Mouse (Mus musculus) gonadal fat pad, adult 2 months (tissue): Measurements from ENCODE around the gene Hrh2. TPM values are rescaled to one million over a fixed set of nuclear protein-coding genes. Genes with fewer than 3 reads are reported as not detected.

Experiments used
- DNase-seq: peaks from one replicate; pipeline ENCODE4 v3.0.0-alpha.2; 2012; ENCODE audit warnings: low read depth
- polyA plus RNA-seq: library from polyadenylated mRNA; depleted of rRNA; stranded (reverse); fragments of >200 nt; gene quantifications from 2 replicates; pipeline ENCODE4 v1.2.3, GENCODE M21; 2012; rRNA removed

The Hrh2 gene
- polyA plus RNA-seq = 1.3 and 1.6 TPM in 2 replicates

DNA sequence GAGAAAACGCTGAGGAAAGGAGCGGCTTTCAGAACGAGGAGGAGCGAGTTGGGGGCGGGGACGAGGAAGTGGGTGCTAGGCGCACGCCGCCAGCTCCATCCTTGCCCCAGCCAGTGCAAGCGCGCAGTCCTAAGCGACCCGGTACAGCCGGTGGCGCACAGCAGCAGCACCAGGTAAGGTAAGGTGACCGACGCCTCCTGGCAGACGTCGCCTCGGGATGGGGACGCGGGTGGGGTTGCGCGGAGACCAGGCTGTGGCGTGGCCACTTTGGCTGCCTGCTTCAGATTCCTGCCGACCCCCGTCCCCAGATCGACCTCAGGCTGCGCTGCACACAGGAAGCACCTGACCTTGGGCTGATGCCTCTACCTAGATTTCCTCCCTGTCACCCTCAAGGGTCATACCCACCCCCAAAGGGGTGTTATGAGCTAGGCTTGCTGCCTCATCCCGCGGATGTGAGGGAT is at the start of gene Hrh2:
Gene Hrh2 (plus strand): TSS at position 109 of the 461 bp plus-strand sequence.
- DNase-seq = no peak

DNA sequence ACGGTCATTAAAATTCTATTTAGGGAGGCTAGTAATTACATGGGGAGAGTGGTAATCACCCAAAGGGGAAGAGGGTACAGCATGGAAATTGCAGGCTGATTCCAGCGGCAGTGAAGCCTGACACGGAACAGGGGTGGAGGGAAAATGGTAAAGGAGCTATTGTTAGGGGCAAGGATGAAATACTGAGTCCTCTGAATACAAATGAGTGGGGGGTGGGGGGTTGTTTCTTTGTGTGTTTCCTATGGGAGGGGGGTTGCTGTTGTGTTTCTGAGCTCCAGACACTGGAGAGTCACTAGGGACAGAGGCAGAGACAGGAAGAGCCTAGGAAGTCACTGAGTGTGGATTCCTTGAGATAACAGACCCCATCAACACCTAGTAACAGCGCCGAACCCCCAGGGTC is 48.1 kb upstream of the Hrh2 start:
- no peak for DNase-seq

DNA sequence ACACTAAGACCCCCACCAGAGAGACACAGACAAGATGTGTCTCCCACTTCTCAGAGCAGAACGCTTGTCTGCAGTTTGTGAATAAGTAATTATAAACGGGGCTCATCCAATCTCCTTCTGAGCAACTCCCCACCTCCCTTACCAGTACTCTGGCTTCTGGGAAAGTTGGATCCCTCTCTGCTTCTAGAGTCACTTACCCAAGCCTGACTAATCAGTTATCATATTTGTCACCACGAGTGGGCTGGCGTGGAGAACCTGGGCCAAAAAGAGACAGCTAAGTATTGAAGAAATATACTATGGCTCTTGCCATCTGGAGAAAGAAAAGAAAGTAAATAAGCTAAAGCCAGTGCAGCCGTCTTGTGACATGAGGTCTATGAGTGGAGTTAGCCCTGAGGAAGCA is 47.3 kb upstream of the Hrh2 start:
- no peak for DNase-seq

DNA sequence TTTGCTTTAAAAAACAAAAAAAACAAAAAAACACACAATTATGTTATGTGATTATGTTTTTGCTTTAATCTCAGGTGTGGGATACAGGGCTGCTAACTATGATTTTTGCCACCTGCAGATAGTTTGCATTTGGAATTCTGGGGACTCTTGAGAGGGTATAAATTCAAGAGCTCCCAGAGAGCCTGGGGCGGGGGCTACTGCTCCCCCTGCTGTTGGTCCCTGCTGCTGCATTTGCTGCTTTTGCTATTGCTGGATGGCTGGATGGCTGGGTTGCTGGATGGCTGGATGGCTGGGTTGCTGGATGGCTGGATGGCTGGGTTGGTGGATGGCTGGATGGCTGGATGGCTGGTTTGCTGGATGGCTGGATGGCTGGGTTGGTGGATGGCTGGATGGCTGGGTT is 44.6 kb upstream of the Hrh2 start:
- no peak for DNase-seq

DNA sequence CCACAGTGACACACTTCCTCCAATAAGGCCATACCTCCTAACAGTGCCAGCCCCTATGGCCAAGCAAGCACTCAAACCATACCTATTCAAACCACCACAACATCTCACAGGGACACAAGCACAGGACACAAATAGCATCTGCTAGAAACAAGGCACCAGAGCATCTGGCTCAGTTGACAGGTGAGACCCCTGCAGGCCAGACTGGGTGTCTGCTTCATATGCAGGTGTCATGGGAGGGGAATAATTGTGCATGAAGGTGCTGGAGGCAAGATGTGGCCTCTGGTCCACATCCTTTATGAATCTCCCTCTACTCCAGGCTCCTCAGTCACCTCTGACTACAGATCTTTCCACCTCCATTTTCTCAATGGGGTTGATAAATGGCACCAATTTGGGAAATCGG is 39.5 kb upstream of the Hrh2 start:
- no peak for DNase-seq

DNA sequence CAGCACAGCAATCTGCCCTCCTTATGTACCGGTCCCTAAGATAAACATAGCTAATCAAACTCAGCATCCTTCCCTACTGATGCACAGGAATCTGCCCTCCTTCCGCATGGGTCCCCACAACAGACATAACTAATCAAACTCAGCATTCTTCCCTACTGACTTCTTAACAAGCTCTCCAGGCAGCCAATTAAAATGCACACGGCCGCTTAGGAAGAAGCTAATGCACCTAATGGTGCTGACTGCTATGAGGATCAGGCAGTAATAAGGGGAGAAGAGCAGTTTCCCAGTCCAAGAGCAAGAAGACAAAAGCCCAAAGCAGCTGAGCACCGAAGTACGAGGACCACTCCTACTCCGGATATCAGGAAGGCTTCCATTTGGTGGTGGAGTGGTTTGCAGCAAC is 39.0 kb upstream of the Hrh2 start:
- no peak for DNase-seq

DNA sequence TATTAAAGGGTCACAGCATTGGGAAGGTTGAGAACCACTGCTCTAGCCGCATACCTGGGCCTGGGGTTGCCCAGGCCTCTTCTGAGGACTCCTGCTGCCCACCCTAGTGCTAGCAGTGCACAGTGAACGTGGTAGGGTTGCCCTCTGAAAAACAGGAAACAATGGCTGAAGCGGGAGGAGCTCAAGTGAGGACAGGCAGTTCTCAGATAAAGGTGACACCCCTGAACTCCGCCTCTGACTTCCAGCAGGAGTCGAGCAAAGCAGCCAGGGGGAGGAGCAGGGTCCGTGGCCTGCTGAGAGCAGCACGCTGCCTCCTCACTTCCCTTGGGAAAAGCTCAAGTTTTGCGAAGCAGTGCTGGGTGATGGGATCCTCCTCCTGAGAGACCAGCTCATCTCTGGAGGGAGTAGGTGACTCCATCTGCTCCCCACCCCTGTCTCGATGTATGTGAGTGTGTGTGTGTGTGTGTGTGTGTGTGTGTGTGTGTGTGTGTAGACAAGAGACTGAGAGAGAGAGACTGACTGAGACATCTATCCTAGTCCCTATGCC is 38.2 kb upstream of the Hrh2 start:
- no peak for DNase-seq

DNA sequence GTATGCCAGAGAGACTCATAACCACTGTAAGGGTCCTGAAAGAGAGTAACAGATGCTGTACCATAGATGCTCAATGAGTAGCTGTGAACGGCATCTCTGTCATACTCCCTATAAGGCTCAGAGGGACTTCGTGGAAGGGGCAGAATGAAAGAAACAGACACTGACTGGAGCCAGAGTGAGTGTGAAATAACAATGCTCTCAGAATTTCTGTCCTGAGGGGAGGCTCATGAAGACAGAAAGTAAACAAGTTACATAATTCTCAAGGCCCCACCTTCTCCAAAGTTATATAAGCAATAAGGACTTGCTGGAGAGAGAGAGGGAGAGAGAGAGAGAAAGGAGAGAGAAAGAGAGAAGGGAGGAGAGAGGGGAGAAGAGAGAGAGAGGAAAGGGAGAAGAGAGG is 36.1 kb upstream of the Hrh2 start:
- no peak for DNase-seq

DNA sequence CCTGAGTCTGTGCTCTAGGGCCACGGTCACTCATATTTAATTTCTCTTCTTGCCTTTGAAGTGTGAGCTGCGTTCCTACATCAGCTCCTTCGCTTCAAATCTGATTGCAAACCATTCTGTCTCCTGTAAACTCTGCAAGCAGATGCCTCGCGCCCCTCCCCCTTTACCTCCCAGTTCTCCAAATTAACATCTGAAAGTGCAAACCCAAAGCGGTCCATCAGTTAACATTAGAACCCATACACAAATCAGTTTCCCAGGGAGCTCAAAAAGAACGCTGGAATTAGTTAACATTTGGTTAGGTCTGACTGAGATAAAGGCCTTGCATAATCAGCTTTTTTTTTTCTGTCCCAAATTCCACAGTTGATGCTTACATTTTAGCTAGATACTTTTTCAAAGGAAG is 32.7 kb upstream of the Hrh2 start:
- DNase-seq = no peak

DNA sequence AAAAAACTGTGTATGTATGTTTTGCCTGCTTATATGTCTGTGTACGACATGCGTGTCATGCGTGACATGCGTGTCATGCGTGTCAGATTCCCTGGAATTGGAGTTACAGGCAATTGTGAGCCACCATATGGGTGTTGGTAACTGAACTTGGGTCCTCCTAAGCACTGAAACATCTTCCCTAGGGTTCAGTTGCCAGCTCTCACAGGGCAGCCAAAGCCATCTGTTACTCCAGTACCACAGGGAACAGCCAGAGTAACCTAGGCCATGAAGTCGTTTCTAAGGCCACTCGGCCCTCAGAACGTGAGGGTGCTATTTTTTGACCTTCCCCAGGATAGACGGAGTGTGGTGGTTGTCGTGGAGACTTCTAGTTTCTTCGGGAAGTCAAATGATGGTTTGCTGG is 32.2 kb upstream of the Hrh2 start:
- DNase-seq = no peak

DNA sequence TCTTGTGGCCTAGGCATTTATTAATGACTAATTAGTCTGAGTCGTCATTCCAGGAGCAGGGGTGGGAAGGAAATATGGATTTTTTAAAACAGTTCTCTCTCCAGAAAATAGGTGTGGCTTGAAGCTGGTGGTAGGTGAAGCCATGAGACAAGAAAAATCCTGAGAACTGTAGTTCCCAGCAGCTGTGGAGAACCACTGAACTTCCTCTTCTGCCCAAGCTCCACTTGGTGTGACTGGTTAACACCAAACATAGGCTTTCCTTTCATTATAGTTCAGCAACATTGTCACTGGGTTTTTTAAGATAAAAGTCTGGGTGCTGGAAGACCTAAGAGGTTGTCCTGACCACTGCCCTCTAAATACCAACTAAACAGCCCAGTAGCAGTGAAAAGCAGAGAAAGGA is 31.4 kb upstream of the Hrh2 start:
- no peak for DNase-seq

DNA sequence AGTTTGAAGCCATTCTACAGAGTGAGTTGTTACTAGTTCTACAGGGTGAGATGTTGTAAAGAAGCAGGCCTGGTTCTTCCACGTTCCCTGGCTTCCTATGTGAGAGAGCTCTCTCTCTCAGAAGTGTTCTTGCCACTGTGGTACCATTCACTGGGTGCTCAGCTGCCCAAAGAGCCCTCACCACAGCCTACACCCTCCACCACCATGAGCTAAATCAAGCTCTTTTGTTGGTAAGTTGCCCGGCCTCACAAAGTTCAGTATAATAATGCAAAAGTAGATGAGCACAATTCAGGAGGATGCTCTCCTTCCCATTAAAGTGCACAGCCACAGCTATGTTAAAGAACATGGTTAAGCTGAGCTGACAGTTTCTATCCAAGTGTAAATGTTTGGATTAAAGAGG is 30.4 kb upstream of the Hrh2 start:
- DNase-seq = no peak

DNA sequence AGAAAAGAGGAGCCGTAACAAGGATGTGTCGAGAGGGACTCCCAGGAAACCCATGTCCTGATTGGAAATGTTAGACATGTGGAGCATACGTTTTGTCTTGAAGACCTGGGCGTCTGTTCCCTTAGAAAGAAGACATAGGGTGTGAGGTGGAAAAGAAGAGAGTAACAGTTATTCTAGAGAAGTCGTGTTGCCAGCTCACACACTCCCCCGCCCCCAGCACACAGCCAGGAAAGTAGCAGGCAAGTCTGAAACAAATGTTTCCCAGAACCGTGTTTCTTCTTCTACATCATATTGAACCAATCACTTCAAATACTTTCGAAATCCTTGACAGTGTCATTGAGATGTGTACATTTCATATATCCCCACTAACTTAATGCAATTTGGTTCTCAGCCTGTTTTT is 28.6 kb upstream of the Hrh2 start:
- no peak for DNase-seq

DNA sequence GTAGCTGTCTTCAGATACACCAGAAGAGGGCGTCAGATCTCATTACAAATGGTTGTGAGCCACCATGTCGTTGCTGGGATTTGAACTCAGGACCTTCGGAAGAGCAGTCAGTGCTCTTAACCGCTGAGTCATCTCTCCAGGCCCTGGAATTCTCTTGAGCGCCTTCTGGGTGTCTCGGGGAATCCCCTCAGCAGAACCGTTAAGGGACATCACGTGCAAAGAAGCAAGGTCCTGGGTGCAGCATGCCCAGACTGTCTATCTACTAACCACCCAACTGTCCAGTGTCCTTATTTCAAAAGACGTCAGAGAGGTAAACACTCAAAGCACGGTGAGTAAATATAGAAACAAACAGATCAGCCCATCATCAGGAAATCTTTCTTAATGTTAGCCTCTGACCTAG is 27.5 kb upstream of the Hrh2 start:
- DNase-seq = no peak

DNA sequence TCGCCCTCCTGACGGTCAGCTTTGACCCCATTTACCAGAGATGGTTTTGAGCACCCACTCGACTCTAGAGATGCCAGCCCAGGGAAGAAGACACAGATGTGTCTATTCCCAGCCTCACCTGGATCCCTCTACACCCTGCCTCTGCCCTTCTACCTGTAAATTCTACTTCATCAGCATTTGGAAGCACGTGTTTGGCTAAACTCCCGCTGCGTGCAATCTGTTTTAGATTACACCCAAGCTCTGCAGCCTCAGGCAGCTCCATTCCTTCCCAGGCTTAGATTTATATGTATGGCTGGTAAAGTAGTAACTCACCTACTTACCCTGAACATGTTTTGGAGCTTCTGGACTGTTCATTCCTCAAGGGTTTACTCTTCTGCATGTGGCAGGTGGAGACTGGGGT is 26.9 kb upstream of the Hrh2 start:
- no peak for DNase-seq

DNA sequence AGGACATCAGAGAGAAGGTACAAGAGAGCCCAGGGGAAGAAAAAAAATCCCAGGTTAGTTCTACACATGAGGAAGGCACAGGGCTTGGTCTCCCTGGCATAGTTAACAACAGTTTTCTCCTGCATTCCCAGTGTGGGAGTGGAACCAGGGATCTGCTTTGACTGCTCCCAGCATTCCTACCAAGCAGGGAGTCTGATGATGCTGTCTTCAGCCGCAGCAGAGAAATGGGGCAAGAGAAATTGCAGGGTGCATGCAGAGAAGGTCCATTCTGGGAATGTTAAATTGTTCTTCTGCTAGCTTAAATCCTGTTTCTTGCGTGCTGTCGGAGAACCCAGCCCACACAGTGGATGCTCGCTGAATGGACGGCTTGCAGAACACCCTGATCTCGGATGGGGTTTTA is 26.2 kb upstream of the Hrh2 start:
- no peak for DNase-seq

DNA sequence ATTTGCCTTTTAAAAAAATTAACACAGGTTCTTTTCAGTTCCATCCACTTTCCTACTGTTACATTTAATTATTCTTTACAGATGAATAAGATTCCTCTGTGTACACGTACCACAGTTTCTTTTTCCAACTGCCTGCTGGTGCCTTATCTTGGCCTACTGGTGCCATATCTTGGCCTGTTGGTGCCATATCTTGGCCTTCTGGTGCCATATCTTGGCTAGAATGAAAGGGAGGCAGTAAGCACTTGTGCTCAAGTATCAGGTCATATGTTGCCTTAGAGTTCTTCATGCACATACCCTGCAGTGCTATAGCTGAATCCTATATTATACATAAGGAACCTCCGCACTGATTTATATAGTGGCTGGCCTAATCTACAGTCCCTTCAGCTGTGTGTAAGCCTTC is 24.9 kb upstream of the Hrh2 start:
- no peak for DNase-seq

DNA sequence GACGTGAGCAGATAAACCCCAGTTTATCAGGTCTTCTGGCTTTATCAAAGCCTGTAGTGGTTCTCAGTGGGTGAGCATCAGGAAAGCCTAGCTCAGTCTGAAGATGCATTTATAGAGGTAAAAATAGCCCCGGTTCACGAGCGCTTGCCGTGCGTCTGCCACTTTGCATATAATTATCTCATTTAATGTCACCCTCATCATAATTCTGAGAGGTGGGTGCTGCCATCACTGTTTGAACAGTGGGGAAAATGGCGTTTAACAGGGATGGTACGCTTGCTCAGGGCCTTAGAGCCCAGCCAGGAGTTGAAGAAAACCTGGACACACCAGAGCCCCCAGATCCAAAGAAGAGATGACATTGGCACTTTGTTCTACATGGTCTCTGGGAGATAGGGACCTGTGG is 23.3 kb upstream of the Hrh2 start:
- no peak for DNase-seq

DNA sequence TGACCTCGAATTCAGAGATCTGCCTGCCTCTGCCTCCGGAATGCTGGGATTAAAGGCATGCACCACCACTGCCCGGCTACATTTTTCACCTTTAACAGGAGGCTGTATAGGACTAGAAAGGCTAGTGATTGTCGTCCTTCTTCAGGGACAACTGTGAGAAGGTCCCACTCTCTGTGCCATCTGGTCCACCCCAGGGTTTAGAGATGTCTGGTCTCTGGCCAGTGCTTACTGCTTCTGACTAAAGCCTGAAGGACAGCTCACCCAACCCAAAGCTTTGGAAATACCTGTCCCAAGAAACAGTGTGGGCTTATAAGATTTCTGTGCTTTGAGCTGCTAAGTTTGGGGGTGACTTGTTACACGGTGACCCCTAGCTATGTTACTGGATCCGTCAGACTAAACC is 21.6 kb upstream of the Hrh2 start:
- DNase-seq = no peak

DNA sequence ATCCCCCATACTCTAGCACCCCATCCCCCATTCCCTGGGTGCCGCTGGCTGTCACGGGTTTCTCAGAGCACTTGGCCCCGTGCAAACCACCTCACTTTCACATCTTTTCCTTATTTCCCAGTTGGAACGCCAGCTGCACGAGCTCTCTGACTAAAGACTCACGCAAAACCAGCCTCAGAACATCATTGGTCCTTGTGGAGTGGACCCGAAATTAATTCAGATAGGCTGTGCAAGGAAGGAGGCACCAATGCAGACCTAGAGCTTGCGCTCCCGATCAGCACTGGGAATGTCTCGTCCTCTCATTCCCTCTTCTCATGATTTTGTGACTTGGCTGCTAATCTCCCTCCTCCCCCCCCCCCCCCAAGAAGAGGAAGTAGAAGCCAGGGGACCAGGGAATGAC is 20.6 kb upstream of the Hrh2 start:
- DNase-seq = no peak

DNA sequence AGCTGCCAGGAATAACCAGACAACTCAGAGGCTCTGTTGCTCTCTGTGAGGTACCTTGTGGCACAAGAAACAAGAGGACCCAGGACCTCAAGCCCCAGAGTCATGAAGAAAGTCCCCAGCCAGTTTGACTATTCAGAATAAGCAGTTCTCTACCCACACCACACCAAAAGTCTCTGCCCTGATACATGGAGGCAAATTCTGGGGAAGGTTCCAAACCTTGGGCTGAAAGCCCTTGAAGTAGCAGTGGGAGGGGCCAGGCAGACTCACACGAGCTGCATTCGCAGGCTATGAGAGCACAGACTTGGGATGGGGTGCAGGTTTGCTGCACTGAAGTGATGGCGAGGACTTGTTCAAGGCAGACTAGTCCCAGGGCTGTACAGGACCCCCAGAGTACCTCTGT is 20.2 kb upstream of the Hrh2 start:
- DNase-seq = no peak

DNA sequence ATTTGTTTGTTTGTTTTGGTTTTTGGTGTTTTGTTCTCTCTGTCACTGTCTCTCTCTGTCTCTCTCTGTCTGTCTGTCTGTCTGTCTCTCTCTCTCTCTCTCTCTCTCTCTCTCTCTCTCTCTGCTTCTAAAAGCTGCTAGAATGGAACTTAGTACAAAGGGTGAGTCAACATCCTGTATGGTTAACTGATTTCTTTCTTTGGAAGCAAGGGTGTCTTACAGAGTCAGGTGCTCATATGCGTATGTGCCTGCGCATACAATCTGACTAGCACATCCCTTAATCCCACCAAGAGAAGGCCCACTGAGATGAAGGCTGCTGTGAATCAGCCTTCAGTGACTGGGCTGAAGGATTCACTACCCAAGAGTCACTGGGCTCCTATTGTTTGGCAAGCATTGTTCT is 18.0 kb upstream of the Hrh2 start:
- no peak for DNase-seq

DNA sequence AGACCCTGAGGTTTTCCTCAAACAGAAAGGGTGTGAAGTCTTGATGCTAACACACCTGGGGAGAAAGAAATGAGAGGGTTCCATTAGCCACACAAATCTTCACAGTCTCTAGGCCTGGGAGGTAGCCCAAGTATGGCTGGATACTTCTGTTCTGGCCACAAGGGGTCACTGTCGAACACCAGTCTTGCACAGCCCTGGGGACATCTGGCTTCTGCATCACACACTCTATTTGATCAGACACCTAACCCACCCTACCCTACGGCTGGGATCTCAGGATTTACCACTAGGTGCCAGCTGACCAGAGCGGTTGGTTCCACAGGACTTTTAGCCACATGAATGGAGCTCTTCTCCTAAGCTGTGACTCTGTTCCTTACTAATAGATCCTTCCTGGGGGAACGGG is 17.2 kb upstream of the Hrh2 start:
- DNase-seq = no peak

DNA sequence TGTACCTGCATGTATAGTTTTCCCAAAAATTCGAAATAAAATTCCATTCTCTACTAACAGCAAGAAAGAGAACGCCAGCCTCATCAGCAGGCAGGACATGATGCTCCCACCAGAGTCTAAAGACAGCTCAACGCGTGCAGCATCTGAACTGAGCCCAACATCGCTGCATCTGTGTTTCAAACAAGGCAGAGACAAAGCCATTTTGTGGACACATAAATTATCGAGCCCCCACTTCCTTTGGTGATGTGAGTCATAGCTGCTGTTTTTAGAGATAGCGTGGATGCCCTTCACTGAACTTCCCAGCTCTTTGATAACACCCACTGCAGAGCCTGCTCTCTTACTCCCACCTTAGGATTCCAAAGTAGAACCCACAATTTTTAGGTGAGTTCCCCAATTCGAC is 16.5 kb upstream of the Hrh2 start:
- no peak for DNase-seq
